ENCODE assay signal across 8 mouse cellular contexts in the genomic region with DNA sequence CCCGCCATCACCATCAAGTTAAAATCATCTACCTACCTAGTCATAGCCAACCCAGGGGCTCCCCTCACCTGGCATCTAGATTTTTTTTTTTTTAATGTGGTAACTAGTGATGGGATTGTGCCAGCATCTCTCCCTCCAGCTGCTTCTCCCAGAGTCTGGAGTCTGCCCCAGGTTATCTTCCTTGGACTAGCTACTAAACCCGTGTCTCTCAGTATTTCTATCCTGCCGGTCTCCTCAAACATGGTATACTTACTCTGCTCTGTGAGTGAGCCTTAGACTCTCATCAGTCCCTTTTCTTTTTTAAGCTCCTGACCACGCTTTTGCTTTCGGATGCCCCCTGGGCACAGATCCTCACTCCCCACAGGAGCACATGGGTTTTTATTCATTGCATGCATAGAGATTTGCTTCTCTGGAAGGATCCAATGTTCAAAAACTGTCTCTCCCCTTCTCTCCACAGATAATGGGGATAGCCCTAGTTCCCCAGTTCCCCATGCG. TPM values are rescaled to one million over a fixed set of nuclear protein-coding genes. Genes with fewer than 3 reads are reported as not detected.
A peak's percentile ranks its signal among the peaks of the same experiment; 100 is the strongest.
DNase-seq lines count a peak whose midpoint lies in the region; ATAC-seq and TF ChIP-seq lines count a peak whose summit lies in the region.

No protein-coding gene starts in this region.

- H3K27ac ChIP-seq in thymus, adult 2 months (ENCODE audit: control insufficient read depth, insufficient read depth, low read length) = peak overlapping the region; percentile 89
- H3K27ac ChIP-seq in limb, embryonic 15.5 days = peak overlapping the region; percentile 99
- peak overlapping the region; percentile 97 for H3K27ac ChIP-seq in stomach, embryonic 16.5 days (ENCODE audit: low read length)

- ATAC-seq in limb, embryonic 15.5 days (ENCODE audit: insufficient number of reproducible peaks, low FRiP score, low TSS enrichment, low read depth) = no peak
- ATAC-seq in stomach, embryonic 16.5 days (ENCODE audit: insufficient read depth, low FRiP score) = no peak

- TF ChIP-seq CTCF in thymus, adult 2 months (IDR thresholded peaks at IDR 0.05; ENCODE audit: borderline replicate concordance, control insufficient read depth, extremely low read depth, insufficient read depth, low read length, poor library complexity) = no peak

- TF ChIP-seq POLR2A in thymus, adult 2 months (IDR thresholded peaks at IDR 0.05; ENCODE audit: control insufficient read depth, extremely low read depth, insufficient read depth, low read length, poor library complexity) = no peak

- H3K4me1 ChIP-seq in thymus, adult 2 months (replicated peaks; ENCODE audit: control insufficient read depth, insufficient read depth, low read length) = peaks cover 46% of the 10 kb centered on the region
- H3K4me1 ChIP-seq in limb, embryonic 15.5 days = peaks cover 59% of the 10 kb centered on the region
- H3K4me1 ChIP-seq in stomach, embryonic 16.5 days (ENCODE audit: control insufficient read depth, insufficient read depth, low read length) = peaks cover 49% of the 10 kb centered on the region

- DNase-seq in embryo, embryonic 11 days = peak; percentile 24
- DNase-seq in embryo, embryonic 10.5 days (ENCODE audit: low spot score) = no peak
- no peak for DNase-seq in thymus, adult 2 months
- no peak for DNase-seq in thymus, postnatal 25 days
- no peak for DNase-seq in spleen, adult 18-20 months
- DNase-seq in adrenal gland, postnatal 36 days = no peak

- no peaks in the 10 kb centered on the region for H3K36me3 ChIP-seq in thymus, adult 2 months (ENCODE audit: control insufficient read depth, insufficient read depth, low read length)
- H3K36me3 ChIP-seq in limb, embryonic 15.5 days = no peaks in the 10 kb centered on the region
- H3K36me3 ChIP-seq in stomach, embryonic 16.5 days (ENCODE audit: control insufficient read depth, insufficient read depth, low read length) = no peaks in the 10 kb centered on the region

- H3K9ac ChIP-seq in limb, embryonic 15.5 days = 0 out of 2 replicates have a peak overlapping the region, but pooled peaks have one; percentile 57
- H3K9ac ChIP-seq in stomach, embryonic 16.5 days (ENCODE audit: low read length) = peak overlapping the region; percentile 92

- H3K4me2 ChIP-seq in limb, embryonic 15.5 days = peak overlapping the region; percentile 97
- peak overlapping the region; percentile 100 for H3K4me2 ChIP-seq in stomach, embryonic 16.5 days (ENCODE audit: low read depth, low read length)

- no peaks in the 10 kb centered on the region for H3K9me3 ChIP-seq in limb, embryonic 15.5 days
- H3K9me3 ChIP-seq in stomach, embryonic 16.5 days (replicated peaks; ENCODE audit: control insufficient read depth, low read length) = no peaks in the 10 kb centered on the region

- no peak overlapping the region; the same call in 1 of the 2 replicates for H3K4me3 ChIP-seq in thymus, adult 2 months (ENCODE audit: control insufficient read depth, insufficient read depth, low read length)
- H3K4me3 ChIP-seq in limb, embryonic 15.5 days = peak overlapping the region; percentile 50
- H3K4me3 ChIP-seq in stomach, embryonic 16.5 days (replicated peaks; ENCODE audit: low read length) = peak overlapping the region; percentile 62

- H3K27me3 ChIP-seq in thymus, adult 2 months (ENCODE audit: control insufficient read depth, insufficient read depth, low read length) = no peaks in the 10 kb centered on the region
- no peaks in the 10 kb centered on the region for H3K27me3 ChIP-seq in limb, embryonic 15.5 days
- H3K27me3 ChIP-seq in stomach, embryonic 16.5 days (ENCODE audit: control insufficient read depth, insufficient read depth, low read length) = no peaks in the 10 kb centered on the region

- 72% methylated on average over 6 of the region's 6 CpGs for WGBS in thymus, adult 2 months
- 22% methylated on average over 6 of the region's 6 CpGs for WGBS in limb, embryonic 15.5 days
- WGBS in stomach, embryonic 16.5 days = 29% methylated on average over 6 of the region's 6 CpGs

RNA-seq across cellular contexts. Expression of a gene that starts 35.9 kb away (rescaled TPM):
- polyA plus RNA-seq in thymus, adult 2 months (2012; rRNA removed) = 6.4 and 10.0 TPM in 2 replicates
- 4.0 and 4.8 TPM in 2 replicates for polyA plus RNA-seq in limb, embryonic 15.5 days (2015; fragmentation: Nextera tagmentation; extraction: Ambion mirVana)
- 7.9 and 10.5 TPM in 2 replicates for polyA plus RNA-seq in stomach, embryonic 16.5 days (2015; fragmentation: Nextera tagmentation; extraction: Ambion mirVana)
- total RNA-seq in adrenal gland, postnatal 36 days (2021) = 10 to 100 TPM; 49.5 to 60.7 TPM
